Mouse (Mus musculus): ENCODE measurements around the gene Bcl6.
A peak's percentile ranks its signal among the peaks of the same experiment; 100 is the strongest.

GRCm38 (mm10) chr16:23962401-23962800, 26.3 kb downstream of the Bcl6 start:
- TF ChIP-seq CTCF (IDR thresholded peaks at IDR 0.05; ENCODE audit: borderline replicate concordance, insufficient read depth, low read length): peak; percentile 56; the same call in 1 of the 2 replicates
- TF ChIP-seq POLR2A (IDR thresholded peaks at IDR 0.05; ENCODE audit: low read depth, low read length): no peak

Measured in embryonic fibroblast, embryonic 13.5 days (primary cell).